Mouse (Mus musculus): ENCODE measurements around the gene Gm20509.

Gm20509 gene

DNA sequence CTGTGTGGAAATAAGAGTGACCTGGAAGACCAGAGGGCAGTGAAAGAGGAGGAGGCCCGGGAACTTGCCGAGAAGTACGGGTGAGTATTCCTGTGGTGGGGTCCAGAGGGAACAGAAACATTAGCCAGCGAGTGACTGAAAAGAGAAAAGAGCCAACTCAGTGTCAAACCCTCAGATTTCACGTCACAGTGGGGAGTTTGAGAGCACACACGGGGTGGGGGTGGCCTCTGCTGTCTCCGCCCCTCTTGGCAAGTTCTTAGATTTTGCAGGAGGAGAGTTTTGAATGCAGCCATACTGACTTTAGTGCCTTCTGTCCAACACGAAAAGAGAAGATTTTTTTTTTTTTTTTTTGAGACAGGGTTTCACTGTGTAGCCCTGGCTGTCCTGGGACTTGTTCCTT lies 15.1 kb upstream of the Gm20509 start:
- CTCF ChIA-PET, result interaction anchor here in 1 of 4 experiments (0.6 to 0.7 kb wide), 2 partner anchors 20 to 30 kb away, joined by 3 to 4 read pairs; no protein-coding TSS in a partner anchor
- POLR2A ChIA-PET, result interaction anchor here in 2 of 4 experiments (0.6 to 2.1 kb wide), 4 partner anchors 15 to 54 kb away, joined by 3 to 7 read pairs (median 4); partner anchors contain the start of gene Rsl24d1 (in 1 of the 2)

DNA sequence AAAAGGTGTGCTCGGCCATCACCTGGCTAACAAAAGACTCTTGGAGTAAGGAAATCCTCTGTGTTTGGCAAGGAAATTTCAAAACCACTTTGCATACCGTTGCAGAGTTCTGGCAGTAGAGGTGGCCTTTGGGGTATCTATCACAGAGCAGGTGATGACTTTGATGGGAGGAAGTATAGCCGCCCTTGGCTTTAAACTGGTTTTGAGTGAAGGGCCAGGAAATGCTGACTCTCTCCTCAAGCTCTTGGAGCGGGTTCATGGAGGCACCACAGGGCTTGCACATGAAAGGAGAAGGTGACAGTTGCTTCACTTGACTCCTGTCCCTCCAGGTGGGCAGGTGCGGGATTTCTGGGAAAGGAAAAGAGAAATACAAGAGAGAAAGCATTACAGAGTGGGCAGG lies 14.7 kb upstream of the Gm20509 start:
- POLR2A ChIA-PET, result interaction anchor here in 1 of 4 experiments (1.2 kb wide), 1 partner anchor 15 kb away, joined by 4 read pairs; no protein-coding TSS in a partner anchor
- CTCF ChIA-PET, result interaction anchor here in 1 of 4 experiments (0.6 kb wide), 1 partner anchor 21 kb away, joined by 3 read pairs; no protein-coding TSS in a partner anchor

DNA sequence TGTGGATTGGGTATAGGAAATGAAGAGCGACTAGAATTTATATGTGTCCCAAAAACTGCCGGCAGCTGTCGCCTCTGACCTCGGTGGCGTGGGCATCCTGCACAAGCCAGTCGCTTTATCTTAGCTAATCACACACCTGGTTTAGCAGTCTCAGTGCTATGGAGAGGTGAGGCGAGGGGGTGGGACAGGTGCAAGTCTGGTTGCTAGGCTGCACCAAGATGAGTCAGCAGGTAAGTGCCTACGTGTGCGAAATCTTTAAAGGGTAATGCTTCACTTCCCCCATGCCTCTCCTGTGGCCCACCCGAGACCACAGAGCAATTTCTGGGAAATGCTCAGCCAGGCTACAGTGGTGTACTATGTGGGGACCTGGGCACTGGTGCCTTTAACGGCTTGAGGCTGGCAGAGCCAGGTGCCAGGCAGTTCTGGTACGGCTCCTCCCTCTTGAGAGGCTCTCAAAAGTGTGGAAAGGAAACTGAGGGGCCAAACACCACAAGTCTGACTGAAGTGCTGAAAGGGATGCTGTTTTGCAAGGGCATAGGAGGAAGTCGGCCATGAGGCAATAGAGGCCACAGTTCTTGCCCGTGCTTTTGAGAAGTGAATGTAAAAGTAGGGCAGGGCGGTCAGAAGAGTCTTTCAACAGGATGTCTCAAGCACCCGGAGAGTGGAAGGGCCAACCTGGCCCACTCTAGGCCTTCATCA lies 12.9 kb upstream of the Gm20509 start:
- ChIA-PET POLR2A (interaction anchor here in 3 of 4 experiments (0.5 to 1.8 kb wide), 12 partner anchors 8 to 55 kb away, joined by 3 to 11 read pairs (median 4); partner anchors contain the start of genes Gm20509 (in 1 of the 3) and Rab27a (in 1 of the 3)), CTCF (interaction anchor here in 3 of 4 experiments (0.6 to 5.7 kb wide), 5 partner anchors 34 to 134 kb away, joined by 3 to 76 read pairs (median 3); partner anchors contain the start of gene Rab27a (in 2 of the 3))

DNA sequence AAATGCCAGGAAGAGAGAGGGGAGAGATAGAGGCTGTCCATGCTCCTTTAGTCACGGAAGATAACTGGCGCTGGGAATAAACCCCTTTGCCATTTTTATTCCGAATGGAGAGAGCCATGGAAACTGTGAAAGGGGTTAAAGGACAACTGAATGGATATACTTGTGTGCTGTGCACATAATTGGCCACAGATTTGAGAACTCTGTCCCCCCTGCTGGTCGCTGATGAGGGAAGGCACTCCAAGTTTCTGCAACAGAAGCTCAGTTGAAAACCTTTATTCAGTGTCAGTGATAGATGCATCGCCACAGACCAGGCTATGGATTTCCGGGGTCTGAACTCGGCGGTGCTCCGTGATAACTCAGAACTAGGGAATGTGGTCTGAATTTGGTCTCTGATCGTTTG lies 12.1 kb upstream of the Gm20509 start:
- ChIA-PET CTCF (interaction anchor here in 3 of 4 experiments (0.6 to 5.7 kb wide), 8 partner anchors 19 to 135 kb away, joined by 3 to 76 read pairs (median 4); partner anchors contain the start of gene Rab27a (in 2 of the 3)), POLR2A (interaction anchor here in 2 of 4 experiments (0.6 to 1.8 kb wide), 5 partner anchors 12 to 51 kb away, joined by 3 to 11 read pairs (median 3); partner anchors contain the start of genes Gm20509 (in 1 of the 2) and Rab27a (in 1 of the 2))

GRCm38 (mm10) chr9:73091747-73092146 lies 10.5 kb upstream of the Gm20509 start:
- ChIA-PET CTCF (interaction anchor here (0.5 to 5.7 kb wide), 74 partner anchors 8 to 325 kb away, joined by 3 to 76 read pairs (median 4); partner anchors contain the start of genes Rab27a (in 4 of the 4), Dyx1c1 (in 2 of the 4), Gm44503 (in 2 of the 4) and Rsl24d1 (in 1 of the 4)), POLR2A (interaction anchor here (0.6 to 2.8 kb wide), 23 partner anchors 10 to 430 kb away, joined by 3 to 18 read pairs (median 4); partner anchors contain the start of genes Gm20509 (in 4 of the 4), Khdc3 (in 3 of the 4), Rab27a (in 3 of the 4) and Dyx1c1 (in 2 of the 4))

DNA sequence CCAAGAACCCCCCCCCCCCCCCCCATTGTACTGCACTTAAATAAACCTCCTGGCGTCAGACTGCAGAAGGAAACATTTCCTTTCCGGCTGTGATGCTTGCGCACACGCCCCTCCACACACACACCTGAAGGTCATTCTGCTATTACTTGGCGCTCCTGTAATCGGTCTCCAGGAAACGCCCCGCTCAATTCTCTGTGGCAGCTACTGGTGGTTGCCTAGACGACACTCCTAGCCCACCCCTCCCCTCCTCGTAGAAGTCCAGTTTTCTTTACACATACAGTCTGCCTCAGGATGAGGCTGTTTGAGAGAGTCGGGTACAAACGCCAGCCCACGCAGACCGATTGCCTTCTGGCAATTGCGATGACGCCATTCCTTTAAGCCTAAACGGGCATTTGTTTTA lies 7.7 kb upstream of the Gm20509 start:
- CTCF ChIA-PET, result interaction anchor here (0.5 to 5.7 kb wide), 9 partner anchors 13 to 433 kb away, joined by 3 to 76 read pairs (median 5); partner anchors contain the start of gene Rab27a (in 2 of the 4)

GRCm38 (mm10) chr9:73097898-73098297 lies 4.4 kb upstream of the Gm20509 start:
- ChIA-PET CTCF (interaction anchor here in 2 of 4 experiments (0.6 to 1.6 kb wide), 3 partner anchors 27 to 435 kb away, joined by 3 to 4 read pairs (median 3); no protein-coding TSS in a partner anchor), POLR2A (interaction anchor here in 2 of 4 experiments (0.7 to 2.7 kb wide), 8 partner anchors 12 to 184 kb away, joined by 3 to 13 read pairs (median 4); partner anchors contain the start of genes Rsl24d1 (in 2 of the 2), Ccpg1 (in 1 of the 2) and Ccpg1os (in 1 of the 2))

More for the DNA sequence above, 7.7 kb upstream of the Gm20509 start:
- POLR2A ChIA-PET, result interaction anchor here (0.5 to 2.1 kb wide), 19 partner anchors 8 to 1764 kb away, joined by 3 to 7 read pairs (median 3); partner anchors contain the start of genes Gm20509 (in 1 of the 4) and Rsl24d1 (in 1 of the 4)

- ChIA-PET POLR2A (interaction anchor here (0.6 to 2.0 kb wide), 16 partner anchors 9 to 119 kb away, joined by 3 to 15 read pairs (median 4); partner anchors contain the start of genes Rsl24d1 (in 2 of the 4), Ccpg1 (in 1 of the 4), Ccpg1os (in 1 of the 4) and Rab27a (in 1 of the 4)), CTCF (interaction anchor here in 3 of 4 experiments (0.6 to 1.1 kb wide), 5 partner anchors 20 to 105 kb away, joined by 3 to 18 read pairs (median 3); no protein-coding TSS in a partner anchor)
Measured at GRCm38 (mm10) chr9:73101536-73101935, 734 bp upstream of the Gm20509 start, which contains the start of gene Khdc3. TSS of gene Khdc3 (plus strand) at chr9:73101836.

GRCm38 (mm10) chr9:73103159-73103879 lies 1.0 kb downstream of the Gm20509 start:
- ChIA-PET POLR2A (interaction anchor here in 3 of 4 experiments (0.8 to 2.0 kb wide), 10 partner anchors 8 to 118 kb away, joined by 3 to 15 read pairs (median 5); partner anchors contain the start of genes Rsl24d1 (in 3 of the 3), Ccpg1 (in 1 of the 3) and Ccpg1os (in 1 of the 3)), CTCF (interaction anchor here in 2 of 4 experiments (0.8 to 1.7 kb wide), 2 partner anchors 11 to 32 kb away, joined by 3 to 10 read pairs; no protein-coding TSS in a partner anchor)

DNA sequence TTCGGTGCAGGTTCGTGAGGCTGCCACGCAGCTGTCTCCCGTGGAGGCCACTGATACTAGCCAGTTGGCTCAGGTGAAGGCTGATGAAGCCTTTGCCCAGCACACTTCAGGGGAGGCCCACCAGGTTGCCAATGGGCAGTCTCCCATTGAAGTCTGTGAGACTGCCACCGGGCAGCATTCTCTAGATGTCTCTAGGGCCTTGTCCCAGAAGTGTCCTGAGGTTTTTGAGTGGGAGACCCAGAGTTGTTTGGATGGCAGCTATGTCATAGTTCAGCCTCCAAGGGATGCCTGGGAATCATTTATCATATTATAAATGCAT lies 1.6 kb downstream of the Gm20509 start:
- ChIA-PET CTCF (interaction anchor here in 1 of 4 experiments (0.6 kb wide), 1 partner anchor 117 kb away, joined by 3 read pairs; no protein-coding TSS in a partner anchor), POLR2A (interaction anchor here in 2 of 4 experiments (1.0 to 1.7 kb wide), 3 partner anchors 9 to 20 kb away, joined by 3 to 9 read pairs (median 4); partner anchors contain the start of gene Rsl24d1 (in 2 of the 2))

DNA sequence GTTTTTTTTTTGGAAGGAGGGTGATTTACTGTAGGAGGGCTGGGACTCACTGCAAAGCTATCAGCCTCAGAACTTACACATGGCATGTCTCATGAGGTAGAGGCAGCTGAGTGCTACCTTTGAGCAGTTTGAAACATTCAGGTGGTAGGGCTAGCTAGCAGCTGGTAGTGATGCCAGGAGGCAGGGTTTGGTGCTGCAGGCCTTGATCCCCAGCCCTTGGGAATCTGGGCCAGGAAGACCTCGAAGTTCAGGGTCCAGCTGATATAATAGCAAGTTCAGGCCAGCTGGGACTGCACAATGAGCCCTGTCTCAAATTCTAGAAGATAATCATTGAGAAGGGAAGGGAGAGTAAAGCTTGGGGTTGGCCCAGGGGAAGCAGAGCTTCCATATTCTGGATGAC lies 2.9 kb downstream of the Gm20509 start:
- POLR2A ChIA-PET, result interaction anchor here in 1 of 4 experiments (1.4 kb wide), 1 partner anchor 9 kb away, joined by 6 read pairs; no protein-coding TSS in a partner anchor
- CTCF ChIA-PET, result no interaction called here

GRCm38 (mm10) chr9:73105771-73106170 lies 3.5 kb downstream of the Gm20509 start:
- POLR2A ChIA-PET, result interaction anchor here in 2 of 4 experiments (1.0 to 1.4 kb wide), 2 partner anchors 8 to 11 kb away, joined by 5 to 6 read pairs; no protein-coding TSS in a partner anchor
- CTCF ChIA-PET, result interaction anchor here in 1 of 4 experiments (0.6 to 1.0 kb wide), 2 partner anchors 14 to 25 kb away, joined by 4 to 6 read pairs; no protein-coding TSS in a partner anchor

GRCm38 (mm10) chr9:73112919-73113906 lies 10.9 kb downstream of the Gm20509 start, which contains the start of gene Rsl24d1:
TSS of gene Rsl24d1 (plus strand) at chr9:73113426.
- ChIA-PET POLR2A (interaction anchor here (0.5 to 2.6 kb wide), 54 partner anchors 8 to 1543 kb away, joined by 3 to 15 read pairs (median 4); partner anchors contain the start of genes Gm20509 (in 3 of the 4), Ccpg1 (in 2 of the 4), Ccpg1os (in 2 of the 4) and Khdc3 (in 2 of the 4)), CTCF (interaction anchor here in 3 of 4 experiments (0.6 to 2.1 kb wide), 5 partner anchors 8 to 493 kb away, joined by 3 to 5 read pairs (median 4); no protein-coding TSS in a partner anchor)

DNA sequence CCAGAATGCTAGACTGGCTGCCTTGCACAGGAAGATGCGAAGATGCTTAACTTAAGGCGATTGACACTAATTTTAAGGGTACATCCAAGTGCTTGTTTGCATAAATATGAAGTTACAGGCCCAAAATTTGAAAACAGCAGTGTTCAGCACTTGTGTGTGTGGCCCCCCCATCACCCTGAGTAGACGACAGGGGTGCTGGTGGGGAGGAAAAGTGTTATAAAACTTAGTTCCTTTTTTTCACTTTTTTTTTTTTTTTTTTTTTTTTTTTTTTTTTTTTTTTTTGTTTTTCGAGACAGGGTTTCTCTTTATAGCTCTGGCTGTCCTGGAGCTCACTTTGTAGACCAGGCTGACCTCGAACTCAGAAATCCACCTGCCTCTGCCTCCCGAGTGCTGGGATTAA lies 14.4 kb downstream of the Gm20509 start:
- ChIA-PET CTCF (interaction anchor here in 2 of 4 experiments (0.6 to 0.8 kb wide), 3 partner anchors 8 to 46 kb away, joined by 4 to 11 read pairs (median 4); no protein-coding TSS in a partner anchor), POLR2A (interaction anchor here in 2 of 4 experiments (1.1 to 1.8 kb wide), 3 partner anchors 8 to 73 kb away, joined by 3 to 6 read pairs (median 5); no protein-coding TSS in a partner anchor)

GRCm38 (mm10) chr9:73118012-73118411 lies 15.7 kb downstream of the Gm20509 start:
- ChIA-PET CTCF (no interaction called here), POLR2A (no interaction called here)

Measured in embryonic stem cell, embryonic (primary cell).